Mouse (Mus musculus) cerebellum, postnatal 36 days (tissue): ENCODE measurements at regions not wholly inside any gene's neighbourhood (a gene's known extent, or its start where the extent isn't known, plus 50 kb on each side); places are given as distances from the start of the nearest gene placed in this dataset.
"Not testable (repeated sequence)": the region's sequence is repeated elsewhere in the genome, so short reads cannot be mapped to it uniquely, and the experiment has no call there.

Experiments
- DNase-seq, 2 experiments: peaks; one replicate each; pipeline ENCODE4 v3.0.0; 2021 to 2022; ENCODE audit warnings: mixed read lengths in 2 of 2

DNA sequence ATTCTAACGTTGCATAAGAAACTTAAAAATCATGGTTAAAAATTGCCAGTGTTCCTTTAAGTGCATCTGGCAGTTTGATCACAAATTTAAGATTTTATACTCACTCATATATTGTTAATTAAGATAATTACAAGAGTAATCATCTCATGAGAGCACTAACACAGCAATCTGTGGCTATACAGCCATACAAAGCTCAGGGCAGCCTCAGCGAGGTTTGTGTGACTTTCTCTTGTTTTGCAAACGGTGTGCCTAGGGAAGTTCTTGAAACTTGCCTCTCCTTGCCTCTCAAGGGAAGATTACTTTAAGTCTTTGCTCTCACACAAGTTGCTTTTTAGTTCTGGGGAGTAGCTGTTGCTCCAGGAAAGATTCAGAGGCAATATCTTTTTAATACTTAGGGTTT lies 58.1 kb upstream of the Slc1a4 start:
- no peak for DNase-seq

DNA sequence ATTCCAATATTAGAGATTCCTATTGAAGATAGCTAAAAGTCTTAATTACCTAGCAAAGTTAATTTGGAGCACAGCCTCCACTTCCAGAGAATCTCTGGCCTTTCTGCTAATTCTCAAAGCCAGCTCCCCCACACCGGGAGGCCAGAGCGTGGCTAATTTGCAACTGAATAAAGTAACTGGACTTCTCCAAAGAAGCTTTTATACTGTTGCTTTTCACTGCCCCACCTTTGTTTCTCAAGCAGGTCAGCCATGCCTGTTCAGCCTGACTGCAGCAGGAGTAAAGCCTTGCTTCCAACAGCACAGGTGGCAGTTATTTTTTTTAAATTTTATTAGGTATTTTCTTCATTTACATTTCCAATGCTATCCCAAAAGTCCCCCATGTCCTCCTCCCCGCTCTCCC lies 60.8 kb upstream of the Slc1a4 start:
- not testable (repeated sequence) for DNase-seq

DNA sequence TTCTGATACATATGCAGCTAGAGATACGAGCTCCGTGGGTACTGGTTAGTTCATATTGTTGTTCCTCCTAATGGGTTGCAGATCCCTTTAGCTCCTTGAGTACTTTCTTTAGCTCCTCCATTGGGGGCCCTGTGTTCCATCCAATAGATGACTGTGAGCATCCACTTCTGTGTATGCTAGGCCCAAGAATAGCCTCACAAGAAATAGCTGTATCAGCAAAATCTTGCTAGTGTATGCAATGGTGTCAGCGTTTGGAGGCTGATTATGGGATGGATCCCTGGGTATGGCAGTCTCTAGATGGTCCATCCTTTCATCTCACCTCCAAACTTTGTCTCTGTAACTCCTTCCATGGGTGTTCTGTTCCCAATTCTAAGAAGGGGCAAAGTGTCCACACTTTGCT lies 61.3 kb upstream of the Slc1a4 start:
- not testable (repeated sequence) for DNase-seq

DNA sequence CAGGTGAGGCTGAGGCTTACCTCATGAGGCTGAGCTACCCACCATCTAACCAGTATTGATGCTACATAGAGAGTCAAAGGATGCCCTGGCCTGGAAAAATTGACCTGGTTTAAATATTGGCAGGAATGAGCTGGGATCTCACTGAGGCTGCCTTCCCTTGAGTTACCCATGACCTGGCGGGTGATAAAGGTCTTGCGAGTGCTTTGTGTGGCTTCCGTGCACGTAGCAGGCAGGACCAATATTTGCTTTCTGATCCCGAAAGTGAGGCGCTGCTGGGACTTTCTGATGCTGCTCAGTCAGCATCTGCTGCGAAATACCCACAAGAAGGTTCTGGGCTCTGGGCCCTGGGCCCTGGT lies 63.3 kb upstream of the Slc1a4 start:
- peak in 1 of 2 experiments; percentile 4 for DNase-seq

DNA sequence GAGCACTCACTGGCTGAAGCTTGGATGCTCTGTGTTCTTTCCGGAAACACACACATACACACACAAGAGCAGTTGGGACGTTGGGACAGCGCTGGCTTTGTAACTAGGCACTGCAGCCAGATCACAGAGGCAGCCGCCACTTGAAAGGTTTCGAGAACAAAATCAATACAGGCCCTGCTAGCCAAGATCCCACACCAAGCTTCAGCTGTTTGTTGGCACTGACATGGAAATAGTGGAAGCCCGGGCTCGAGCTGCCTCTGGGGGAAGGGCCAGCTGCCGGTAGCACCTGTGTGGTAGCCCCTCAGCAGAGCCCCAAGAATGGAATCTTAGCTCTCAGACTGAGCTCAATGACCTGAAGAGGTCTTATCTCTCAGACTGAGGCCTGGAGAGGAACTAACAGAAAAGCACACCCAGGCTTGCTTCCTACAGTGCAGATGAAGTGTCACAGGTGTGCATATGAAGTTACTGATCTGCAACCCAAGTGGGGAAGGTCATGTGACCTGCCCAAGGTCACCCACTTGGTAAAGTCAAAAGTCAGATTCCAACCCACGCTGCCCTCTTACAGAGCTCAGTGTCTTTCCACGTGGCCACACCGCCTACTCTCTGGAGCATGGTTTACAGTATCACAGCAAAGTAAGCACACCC lies 63.8 kb upstream of the Slc1a4 start:
- peak in 1 of 2 experiments; percentile 15 for DNase-seq

DNA sequence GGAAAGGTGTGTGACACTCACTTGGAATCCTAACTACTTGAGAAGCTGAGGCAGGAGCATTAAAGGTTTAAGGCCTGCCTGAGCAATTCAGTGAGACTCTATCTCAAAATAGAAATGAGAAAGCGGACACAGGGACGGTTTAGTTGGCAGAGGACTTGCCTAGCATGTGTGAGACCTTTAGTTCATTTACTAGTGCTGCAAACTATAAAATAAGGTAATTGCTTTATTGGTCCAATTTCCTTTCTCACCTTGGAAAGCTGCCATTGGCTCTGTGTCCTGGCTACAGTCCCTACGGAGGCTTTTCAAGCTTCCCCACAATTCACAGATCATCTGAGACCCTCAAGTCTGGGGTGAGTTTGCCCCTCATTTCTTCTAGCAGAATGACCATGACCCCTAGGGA lies 64.4 kb upstream of the Slc1a4 start:
- no peak for DNase-seq

DNA sequence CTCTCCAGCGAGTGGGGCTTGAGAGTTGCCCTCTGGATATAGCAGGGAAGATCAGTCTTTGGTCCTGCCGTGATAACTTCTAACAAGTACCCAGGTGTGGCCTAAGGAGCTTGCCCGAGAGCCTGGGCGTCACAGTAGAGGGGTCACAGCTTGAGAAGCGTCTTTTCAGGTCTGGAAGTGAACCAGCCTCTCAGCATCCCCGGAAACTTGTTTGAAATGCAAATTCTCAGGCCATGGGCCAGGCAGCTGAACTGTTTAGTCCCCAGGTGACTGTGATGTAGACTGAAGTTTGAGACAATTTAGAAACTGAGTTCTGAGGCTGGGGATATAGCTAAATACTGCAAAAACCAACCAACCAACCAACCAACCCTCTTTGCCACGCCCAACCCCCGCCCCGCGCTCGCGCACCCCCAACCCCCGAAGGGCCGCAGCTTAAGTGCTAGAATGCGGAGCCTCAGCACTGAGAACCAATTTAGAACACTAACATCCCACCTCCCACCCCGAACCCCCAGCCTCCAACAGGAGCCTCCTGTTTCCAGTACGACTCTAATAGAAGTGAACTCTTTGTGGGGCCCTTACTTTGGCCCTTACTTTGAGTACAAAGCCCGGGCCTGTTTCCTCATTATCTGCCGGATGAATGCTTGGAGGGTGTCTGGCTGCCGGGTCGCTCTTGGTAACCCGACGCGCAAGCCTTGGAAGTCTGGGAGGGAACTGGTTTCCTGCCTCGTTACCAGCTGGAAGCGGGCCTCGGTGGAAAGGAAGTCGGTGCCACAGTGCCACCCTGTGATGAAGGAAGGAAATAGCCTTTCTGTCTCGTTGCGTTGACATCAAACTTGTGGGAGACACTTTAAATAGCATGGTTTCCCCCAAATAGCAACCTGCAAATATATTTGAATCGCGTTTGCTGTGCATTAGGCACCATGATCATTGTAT lies 68.1 kb upstream of the Slc1a4 start:
- peak; percentile 74 for DNase-seq

DNA sequence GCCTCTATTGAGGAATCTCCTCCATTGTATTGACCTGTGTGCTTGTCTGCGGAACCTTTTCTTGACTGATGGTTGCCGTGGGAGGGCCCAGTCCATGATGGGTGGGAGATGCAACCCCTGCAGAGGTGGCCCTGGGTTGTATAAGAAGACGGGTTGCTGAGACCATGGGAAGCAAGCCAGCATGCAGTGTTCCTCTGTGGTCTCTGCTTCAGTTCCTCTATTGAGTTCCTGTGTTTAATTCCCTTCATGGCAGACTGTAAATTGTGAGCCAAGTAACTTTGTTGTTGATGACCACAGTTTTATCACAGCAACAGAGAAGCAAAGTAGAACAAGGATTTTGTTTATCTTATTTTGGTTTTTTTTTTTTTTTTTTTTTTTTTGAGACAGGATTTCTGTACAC lies 70.9 kb upstream of the Slc1a4 start:
- DNase-seq = no peak

DNA sequence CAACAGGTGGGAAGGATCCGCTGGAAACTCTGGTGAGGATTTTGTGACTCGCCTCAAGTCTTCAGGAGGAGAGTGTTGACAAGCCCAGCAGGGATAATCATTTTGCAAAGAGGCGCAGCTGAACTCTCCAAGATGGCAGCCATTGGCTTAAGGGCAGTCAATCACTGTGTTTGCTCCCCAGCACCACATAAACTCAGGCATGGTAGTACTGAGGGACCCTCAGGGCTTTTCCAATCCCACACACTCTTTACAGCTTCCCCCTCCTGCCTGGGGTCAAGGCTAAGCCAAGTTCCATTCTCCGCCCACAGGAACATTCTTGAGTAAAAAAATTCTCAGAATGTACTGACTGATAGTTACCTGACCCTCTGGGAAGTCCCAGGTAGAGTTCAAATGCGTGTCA lies 72.0 kb upstream of the Slc1a4 start:
- DNase-seq = no peak

DNA sequence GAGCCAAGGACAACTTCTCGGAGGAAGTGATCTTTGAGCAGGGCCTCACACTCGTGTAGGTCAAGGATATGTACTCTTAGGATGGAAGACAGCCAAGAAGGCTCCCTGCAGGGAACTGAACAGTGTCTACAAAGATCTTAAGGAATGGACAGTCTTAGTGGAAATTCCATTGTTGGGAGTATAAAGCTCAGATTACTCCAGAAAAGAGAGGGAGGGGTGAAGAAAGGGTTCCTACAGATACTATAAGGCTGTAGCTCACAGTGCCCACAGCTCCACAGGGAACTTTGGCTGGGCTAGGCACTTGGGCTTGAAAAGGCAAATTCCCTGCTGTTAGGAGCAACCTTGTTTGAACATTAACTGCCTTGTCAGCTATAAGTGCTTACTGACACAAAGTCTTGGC lies 85.6 kb upstream of the Slc1a4 start:
- DNase-seq = no peak

DNA sequence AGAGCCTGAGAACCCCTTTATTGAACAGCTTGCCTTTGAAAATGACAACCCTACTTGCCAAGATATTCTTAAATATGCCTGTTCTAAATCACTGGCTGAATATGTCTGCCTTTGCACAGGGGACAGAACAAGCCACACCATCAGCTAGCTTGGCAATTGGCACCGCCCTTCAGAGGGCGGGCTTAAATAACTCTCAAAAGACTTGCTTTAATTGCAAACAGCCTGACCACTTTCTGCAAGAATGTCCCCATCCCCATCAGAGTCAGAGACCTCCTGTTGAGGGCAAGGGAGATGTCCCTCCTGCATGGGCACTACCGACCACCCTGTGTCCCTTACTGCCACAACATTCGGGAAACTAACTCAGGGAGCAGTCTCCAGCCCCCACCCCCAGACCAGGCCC lies 88.4 kb upstream of the Slc1a4 start:
- DNase-seq = no peak

DNA sequence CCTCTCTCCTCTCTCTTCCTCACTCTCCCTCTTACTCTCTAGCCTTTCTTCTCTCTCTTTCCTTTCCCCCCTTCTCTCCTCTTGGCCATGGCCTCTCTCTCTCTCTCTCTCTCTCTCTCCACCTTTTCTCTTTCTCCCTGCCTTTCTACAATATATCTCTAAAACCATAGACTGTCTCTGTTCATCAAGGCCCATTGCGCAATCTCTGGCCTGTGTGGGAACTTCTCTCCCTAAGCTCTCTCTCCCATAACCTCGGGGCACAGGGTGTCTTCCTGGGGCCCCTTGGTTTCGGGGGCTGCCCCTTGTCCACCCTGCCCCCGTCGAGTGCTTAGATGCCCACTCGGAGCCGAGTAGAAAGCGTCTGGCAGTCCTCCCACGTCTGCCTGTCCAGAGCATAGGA lies 103.5 kb upstream of the Slc1a4 start:
- no peak for DNase-seq

DNA sequence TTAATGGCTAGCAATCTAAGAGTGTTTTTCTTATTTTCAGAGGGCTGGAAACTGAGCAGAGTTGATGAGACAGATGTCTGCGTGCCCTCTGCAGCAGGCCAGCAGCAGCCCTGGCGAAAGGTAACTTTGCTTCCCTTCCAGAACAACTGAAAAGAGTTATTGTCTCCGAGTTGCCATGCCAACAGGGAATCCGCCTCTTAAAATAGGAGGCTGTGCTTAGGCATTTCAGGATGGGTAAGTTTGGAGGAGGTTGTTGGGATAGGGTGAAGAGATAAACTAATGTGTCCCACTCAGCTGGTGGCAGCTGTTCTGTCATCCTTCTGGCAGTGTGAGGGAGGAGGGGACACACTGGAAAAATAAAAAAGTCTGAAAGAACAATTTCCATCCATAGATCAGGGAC lies 100.6 kb upstream of the Sertad2 start:
- DNase-seq = no peak

DNA sequence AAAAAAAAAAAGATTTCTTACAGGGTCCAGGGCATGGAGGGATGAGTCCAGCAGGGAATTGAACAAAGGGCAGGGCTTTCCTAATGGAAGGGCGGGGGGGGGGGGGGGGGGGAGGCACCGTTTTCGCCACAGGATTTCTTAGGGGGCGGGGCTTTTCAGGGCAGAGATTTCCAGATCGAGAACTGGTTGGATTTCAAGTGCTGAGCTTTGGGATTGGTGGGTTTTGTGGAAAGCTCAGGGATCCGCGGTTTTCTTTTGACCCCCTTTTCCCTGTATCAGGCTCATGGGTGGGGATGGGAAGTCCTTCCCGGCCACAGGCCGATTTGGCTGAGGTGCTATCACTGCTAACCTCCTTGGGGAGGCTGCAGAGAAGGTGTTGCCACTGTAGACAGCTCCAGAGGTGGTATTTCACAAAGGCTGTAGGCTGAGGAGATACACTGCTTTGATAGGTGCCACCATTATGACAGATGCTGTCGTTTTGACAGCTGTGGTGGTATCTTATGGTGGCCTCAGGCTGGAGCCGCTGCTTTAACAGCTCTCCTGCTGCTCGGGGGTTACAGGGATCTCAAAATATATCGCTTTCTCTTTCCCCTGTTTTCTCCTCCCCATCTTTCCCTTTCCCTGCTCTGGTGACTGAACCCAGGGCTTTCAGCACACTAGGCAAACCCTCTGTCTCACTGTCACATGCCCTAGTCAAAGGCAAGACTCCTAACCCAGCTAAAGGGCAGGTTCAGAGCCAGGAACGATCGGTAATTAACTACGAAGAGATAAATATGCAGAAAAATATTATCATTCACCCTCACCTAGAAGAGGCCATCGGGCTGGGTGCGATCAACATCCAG lies 97.8 kb upstream of the Sertad2 start:
- no peak for DNase-seq

DNA sequence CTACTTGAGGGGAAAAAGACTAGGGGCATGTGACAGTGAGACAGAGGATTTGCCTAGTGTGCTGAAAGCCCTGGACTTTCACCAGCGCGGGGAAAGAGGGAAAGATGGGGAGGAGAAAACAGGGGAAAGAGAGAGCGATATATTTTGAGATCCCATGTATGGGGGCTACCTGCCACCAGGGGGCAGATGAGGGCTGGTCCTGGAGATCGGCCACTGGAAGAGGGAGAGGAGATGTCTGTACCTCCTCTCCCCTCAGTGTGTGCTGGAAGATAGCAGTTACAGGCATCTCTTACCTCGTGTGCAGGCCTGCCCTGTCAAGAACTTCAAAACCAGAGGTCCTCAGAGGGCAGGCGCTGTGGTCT lies 97.2 kb upstream of the Sertad2 start:
- peak; percentile 42 to 63 for DNase-seq

DNA sequence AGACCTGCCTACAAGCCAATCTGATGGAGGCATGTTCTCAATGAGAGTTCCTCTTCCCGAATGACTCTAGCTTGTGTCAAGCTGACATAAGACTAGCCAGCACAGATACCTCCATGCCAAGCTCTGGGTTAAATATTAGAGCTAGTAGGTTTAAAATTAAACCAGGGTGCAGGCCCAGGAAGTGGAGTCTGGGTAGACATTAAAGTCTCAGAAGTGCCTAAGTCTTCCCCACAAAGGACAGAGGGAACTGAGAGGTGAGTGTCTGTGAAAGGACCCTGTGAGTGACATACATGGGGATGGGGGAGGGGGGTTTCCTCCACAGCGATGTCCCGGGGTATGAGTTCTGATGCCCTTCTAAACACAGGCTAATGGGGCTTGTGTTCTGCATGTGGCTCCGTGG lies 90.2 kb upstream of the Sertad2 start:
- DNase-seq = no peak

DNA sequence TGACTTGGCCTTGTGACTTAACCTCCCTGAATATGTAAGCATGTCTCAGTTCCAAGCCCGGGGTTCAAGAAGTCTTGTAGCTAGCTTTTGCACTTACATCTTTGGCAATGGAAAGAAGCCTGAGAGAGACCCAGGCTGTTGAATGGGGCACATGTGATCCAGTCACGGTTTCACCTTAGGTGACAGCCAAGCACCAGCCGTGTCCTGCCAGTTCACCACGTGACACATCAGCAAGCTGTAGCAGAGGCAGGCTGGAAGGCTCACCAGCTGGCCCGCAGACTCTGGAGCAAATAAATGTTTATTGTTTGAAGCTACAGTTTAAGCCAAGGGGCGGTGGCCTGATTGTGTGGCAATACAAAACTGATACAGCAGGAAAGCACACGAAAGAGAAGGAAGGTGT lies 89.3 kb upstream of the Sertad2 start:
- no peak for DNase-seq

DNA sequence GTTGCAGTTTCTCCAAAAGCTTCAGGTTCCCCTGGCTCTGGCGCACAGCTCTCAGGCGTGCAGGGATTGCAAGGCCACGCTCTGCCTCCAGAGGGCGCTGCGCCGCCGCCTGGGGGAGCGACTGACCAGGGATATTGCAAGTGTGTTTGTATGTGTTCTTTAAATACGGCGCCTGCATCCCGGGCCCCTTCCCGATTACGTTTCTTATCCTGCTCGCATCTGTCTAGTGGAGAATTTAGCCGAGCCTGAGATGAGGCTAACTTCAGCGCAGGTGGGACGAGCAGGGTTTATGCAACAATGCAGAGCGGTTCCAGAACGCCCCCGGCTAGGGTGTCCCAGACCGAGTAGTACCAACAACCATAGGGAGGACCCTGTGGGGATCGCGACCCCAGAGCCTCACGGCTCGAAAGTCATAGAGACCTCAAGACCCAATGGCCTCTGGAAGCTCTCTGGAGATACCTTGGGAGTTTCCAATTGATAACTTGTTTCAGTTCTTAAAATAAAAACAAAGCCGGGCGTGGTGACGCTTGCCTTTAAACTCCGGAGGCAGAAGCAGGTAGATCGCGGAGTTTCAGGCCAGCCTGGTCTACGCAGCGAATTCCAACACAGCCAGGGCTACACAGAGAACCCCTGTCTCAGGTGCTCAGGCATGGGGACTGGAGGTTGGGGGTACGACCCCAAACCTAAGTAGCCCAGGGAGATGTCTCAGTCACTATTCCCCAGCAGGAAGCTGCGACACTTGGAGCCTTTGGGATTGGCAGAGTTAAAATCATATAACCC lies 87.8 kb upstream of the Sertad2 start:
- DNase-seq = peak; percentile 89 to 91

DNA sequence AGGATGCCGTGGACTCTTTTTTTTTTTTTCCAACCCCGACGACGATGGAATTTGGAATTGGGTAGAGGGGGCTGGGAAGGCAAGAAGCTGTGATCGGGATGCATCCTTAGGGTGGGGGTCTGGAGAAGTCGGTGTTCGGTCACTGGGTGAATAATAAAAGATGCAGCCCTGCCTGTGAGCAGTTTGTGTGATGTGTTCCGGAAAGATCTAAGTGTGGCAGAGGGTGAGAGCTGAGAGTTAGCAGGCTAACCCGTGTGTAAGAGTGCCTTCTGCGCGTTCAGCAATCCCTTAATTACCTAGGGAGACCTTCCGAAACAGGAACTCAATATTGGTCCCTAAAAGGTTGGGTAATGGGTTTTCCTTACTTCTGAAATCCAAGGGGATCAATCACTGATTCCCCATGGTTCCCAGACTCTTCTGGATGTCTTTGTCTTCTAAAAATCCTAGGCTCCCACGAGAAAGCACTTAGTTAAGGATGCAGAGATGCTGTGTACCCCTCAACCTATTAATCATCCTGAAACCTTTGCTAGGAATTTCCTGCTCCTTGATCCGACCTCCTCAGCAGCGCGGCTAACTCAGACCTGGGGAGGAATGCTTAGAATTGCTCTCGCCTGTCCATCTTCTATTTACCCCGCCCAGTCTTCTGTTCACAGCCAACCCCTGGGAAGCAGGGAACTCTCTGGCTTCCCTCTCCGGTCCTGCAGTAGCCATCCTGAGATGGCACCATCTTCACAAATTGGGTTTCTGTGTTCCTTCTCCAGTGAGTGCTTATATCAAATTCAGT lies 87.0 kb upstream of the Sertad2 start:
- DNase-seq = peak; percentile 50 to 51

DNA sequence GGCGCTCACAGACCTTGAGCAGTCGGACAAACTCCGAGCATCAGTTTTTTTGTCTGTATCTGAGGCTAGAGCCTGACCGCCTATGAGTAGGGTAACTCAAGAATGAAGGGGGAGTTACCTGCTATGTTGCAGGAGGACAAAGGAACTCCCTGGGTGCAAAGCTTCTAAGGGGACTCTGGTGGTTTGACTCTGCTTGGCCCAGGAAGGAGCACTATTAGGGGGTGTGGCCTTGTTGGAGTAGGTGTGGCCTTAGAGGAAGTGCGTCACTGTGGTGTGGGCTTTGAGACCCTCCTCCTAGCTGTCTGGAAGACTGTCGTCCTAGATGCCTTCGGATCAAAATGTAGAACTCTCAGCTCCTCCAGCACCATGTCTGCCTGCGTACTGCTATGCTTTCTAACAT lies 83.9 kb upstream of the Sertad2 start:
- DNase-seq = no peak

DNA sequence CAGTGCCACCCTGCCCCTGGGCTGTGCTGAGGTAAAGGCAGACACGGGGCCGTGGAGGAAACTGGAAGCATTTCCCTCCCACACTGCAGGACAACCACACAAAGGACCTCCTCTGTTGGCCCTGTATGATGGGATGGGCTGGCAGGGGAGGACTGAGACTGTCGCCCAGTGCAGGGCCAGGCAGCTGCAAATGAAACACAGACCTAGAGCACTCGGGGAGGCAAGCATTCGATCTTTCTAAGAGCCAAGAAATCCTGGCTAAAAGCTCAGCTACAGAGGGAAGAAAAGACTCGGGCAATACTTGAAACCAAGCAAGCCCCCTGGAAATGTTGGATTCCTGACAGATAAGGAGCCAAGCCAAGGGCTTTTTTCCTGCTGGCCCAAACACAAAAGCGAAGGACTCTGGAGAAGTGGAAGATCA lies 82.5 kb upstream of the Sertad2 start:
- no peak for DNase-seq

DNA sequence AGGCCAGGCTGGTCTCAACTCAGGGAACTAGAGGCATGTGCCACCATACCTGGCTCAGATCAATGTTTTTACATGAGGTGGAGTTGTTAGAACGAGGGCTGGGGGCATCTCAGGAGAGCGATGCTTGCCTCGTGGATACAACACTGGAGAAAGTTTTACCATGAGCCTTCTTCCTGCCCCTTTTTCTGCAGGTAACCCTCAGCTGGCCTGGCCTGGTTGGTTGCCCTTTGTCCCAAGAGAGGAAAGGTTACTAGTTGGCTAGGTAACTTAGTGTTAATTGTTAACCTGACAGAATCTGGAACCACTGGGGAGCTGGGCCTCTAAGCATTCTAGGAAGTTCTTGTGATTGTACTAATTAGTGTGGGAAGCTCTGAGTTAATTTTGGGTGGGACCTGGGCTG lies 81.0 kb upstream of the Sertad2 start:
- DNase-seq = no peak
